Mouse (Mus musculus) fibroblast of lung, adult 2 months (primary cell): ENCODE measurements around the gene Ctnna2.
A peak's percentile ranks its signal among the peaks of the same experiment; 100 is the strongest.

Experiments
- DNase-seq: peaks from one replicate; pipeline ENCODE4 v3.0.0-alpha.2; 2011; ENCODE audit warnings: low read depth

The Ctnna2 gene

DNA sequence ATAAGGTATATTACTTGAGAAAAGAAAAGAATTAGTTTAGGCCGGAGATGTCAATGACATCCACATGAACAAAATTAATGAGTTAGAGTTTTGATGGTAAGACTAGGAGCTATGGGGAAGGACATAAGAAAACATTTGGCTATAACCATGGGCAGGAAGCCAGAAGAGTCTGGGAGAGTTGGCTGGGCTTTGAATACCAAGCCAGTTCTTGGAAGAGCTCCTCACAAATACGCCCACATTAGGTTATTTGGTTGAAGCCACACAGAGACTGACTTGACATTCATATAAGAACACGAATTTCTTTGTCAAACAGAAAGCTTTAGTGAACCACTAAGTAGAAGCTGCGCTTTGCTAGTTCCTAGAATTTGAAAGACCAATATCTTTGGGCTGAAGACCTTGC lies 554.7 kb downstream of the Ctnna2 start:
- DNase-seq = peak; percentile 56

DNA sequence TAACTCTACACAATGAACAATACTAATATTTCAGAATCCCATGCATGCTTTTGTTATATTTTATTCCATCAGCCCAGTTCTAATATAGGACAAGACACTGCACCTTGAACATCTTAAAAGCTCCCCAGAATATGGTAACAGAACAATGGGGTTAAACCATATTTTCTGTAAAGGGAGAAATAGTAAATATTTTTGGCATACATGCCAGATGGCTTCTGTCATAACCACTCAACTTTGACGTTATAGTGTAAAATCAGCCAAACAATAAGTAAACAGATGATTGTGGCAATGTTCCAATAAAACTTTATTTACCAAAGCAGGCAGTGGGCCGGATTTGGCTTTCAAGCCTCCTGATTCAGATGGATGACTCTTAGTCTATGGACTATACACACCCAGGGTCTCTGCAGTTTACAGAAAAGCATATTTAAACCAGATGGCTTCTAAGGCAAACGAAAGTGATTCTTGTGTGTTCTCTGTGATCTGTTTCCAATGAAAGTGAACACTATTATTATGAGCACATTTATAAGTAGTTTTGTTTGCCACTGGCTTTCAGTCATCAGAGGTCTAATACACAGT lies 557.8 kb downstream of the Ctnna2 start:
- no peak for DNase-seq

DNA sequence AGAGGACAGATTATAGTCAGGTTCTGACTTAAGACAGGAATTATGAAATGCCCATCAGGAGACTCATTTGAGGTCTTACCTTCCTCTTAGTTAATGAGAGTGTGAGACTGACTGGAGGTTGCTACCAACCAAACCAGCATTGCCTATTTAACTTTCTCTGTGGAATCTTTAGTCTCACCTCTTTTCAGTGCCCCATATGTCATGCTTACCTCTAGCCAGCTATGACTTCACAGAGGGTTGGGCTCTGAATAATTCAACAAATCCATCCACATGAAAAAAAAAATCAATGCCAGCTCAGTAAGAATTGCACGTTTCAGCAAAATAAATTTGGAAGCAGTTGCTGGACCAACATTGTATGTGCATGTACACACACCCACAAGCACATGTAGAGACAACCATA lies 562.5 kb downstream of the Ctnna2 start:
- no peak for DNase-seq

DNA sequence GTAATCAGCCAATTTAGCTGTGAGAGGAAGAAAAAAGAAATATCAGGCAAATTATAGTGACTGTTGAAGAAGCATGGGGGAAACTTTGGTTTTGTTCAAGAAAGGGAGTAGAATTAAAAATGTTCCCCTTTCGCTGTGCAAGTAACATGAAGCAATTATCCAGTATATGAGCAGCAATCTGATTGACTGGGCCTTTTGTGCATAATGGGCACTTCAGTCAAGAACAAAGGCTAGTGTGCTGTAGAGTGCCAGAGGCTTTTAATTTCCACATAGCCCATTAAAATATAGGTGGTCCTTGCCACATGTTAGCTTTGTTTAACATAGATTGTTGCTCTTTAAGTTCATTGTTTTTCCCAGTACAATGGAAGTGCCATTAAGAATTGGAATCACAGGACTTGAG lies 566.0 kb downstream of the Ctnna2 start:
- DNase-seq = no peak

DNA sequence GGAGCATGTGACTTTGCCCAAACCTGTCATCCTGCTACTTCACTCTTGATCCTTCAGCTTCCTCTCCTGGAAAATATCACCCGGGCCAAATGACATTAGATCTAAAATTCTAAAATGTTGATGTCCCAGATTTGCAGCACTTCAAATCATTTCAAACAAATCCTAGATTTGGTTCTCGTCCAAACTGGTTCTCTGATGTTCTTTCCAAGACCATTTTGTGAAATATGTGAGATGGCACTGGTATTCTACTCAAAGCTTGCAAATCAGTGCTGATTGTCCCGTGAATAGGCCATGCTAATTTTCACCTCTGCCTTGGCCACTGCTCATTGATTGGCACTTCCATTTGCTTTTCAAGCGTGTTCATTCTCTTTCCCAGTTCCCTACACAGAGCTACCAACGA lies 571.0 kb downstream of the Ctnna2 start:
- DNase-seq = no peak

DNA sequence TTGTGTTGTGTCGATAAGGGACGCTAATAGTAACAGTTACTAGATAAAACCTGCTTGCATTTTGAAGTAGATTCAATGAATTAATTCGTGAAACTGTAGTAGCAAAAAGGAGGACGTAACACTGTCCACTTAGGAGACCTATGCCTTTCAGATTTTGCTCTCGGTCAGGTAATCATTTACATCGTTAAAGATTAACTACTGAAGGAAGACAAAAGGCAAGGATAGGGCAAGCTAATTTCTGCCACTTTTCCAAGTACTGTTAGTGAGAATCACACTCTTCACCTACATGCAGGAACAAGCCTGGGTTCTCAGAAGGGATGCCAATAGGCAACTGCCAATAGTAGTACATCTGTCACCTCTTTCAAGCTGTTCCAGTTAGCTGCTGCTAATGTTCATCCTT lies 578.7 kb downstream of the Ctnna2 start:
- DNase-seq = no peak

DNA sequence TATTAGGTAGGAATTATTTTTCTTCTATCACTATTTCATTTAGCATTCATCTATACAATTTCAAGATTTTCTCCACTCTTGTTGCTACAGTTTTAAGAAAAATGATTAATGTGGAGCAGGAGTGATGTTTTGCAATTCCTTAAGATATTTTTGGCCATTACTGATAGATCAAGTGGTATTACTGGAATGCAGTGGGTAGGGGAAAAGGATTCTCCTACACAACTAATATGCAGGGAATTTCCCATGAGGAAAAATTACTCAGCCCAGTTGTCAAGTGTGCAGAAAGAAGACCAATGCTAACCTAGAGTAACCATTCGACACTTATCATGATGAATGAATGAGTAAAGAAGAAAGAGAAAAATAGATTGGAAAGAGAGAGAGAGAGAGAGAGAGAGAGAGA lies 587.8 kb downstream of the Ctnna2 start:
- peak; percentile 3 for DNase-seq

DNA sequence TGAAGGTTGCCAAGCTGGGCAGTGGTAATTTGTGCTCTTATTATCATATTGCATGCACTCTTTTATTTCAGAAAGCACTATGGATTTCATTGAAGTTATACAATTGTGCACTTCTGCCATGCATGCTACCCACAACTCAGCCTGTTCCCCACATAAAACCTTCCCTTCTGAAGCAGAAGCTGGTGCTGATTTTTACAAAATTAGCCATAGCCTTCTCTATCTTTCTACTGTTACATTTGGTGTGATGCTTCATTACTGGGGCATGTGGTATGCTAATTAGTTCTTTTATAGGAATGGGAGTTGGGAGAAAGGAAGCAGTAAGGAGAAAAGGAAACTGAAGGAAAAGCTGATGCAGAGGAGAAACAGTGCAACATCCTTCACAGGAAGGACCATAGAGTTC lies 598.2 kb downstream of the Ctnna2 start:
- no peak for DNase-seq

DNA sequence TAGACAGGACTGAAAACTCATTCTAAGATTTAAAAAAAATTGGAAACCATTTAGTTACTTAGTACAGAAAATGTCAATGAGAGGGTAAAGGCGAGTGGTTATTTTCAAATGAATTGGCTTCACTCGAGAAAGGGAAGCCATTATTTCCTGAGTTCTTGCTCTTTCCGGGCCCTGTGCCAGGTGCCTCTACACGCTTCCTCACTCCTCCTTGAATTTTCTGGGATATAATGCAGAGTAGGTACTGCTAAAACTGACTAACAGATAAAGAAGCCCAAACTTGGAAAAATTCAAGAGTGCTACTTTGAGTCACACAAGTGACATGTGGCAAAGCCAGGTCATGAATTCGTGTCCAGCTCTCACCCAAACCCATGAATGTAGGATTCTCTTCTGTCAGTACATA lies 606.4 kb downstream of the Ctnna2 start:
- DNase-seq = no peak

DNA sequence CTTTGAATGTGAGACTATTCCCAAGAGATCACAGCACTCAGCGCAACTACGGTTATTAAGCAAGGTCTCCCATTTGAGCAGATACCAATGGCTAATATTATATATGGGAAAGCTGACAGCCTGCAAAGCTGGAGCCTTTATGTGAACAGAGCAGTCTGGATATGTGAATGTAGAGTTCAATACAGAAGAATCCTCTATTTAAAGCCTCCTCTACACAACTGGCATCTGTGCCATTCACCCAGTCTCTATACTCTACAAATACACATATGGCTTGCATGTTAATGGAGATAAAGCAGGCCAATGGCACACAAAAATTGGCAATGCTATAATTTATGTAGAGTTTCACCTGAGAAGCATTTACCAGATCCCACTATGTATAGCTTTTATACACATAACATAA lies 608.4 kb downstream of the Ctnna2 start:
- no peak for DNase-seq

DNA sequence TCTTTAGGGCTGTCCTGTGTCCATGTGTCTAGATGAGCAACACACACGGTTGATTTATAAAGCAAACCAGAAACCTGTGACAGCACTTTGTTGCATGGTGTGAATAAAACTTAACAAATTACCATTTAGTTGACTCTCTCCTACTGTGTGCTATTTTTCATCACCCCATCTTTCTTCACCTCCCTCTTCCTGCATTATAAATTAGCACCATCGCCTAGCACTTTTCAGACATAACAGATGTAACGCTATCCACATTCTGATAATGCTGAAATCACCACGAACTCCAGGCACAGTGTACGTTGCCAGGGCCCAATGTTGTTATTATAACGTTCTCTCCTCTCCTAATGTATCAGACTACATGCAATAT lies 621.0 kb downstream of the Ctnna2 start:
- no peak for DNase-seq

DNA sequence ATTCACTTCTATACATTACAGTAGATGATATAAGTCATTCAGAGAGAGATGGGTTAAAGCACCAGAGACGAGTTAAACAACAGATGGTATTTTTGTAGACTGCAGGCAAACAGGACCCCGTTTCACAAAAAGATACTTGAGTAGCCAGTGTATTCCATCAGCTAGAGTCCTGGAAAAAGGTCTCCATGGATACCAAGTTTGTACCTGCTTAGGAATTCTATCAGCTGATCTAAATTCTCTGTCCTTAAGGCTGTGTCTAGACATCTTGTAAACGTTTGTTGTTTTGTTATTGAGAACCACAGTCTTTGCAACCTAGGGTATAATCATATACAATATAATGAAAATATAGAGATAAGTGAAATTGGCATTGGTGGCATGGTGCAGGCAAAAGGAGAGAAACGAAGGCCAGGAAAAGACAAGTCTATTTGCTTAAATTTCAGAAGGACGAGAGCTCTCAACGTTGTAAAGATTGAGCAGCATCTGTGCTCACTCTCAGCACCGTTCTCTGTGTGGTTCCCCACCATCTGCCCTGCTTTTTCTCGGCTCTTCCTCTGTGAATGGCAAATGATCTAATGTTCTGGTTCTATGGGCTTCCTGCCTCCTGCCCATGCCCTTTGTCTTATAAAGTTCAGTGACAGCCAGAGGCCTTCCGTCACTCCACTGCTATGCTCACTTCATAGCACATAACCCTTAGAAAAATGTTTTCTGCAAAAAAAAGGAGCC lies 621.6 kb downstream of the Ctnna2 start:
- DNase-seq = no peak

DNA sequence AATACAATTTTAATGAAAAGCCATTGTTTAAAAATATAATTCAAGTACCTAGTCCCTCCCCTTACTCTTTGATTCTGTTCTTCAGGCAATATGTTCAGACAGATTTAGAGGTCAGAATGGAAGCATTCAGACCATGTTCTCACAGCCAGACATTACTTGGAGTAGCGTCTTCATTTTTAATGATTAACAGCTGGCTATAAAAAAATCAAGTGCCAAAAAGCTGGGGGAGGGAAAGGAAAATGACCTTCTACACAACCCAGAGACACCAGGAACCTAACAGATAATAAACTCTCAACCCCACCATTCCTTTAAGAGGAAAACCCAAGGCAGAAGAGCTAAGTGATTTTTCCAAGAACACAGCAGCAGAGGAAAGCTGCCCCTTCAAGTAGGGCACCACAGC lies 624.7 kb downstream of the Ctnna2 start:
- no peak for DNase-seq

DNA sequence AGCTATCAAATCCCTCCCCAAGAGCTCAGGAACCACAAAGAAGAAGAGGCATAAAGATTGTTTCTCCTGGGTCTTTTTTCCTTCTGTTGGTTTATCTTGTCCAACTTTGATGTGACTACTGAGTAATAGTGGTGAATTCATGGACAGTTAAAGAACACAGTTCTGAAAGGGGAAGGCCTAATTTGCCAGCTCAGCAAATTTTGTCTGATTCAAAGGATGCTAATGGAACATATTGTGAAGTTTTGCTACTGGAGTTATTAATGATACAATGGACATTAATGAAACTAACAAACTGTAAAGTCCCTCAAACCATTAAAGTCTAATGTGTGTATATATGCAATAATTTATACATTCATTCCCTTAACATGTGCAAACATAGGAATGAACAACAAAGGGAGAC lies 635.7 kb downstream of the Ctnna2 start:
- no peak for DNase-seq

DNA sequence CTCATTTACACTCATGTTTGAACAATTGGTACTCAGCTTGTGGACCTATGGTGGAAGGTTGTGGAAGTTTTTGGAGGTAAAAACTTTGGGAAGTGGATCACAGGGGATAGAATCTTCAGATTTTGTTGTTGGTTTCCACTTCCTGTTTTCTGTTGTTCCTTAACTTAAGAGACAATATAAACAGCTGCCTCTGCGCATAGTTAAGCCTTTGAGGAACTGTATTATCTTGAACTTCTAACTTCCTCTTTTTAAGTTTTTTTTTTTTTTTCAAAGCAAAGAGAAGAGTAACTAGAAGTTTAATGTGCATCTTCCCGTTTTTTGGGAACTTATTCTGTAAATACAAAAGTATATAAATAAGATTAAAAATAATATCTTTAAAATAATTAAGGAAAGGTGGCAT lies 644.0 kb downstream of the Ctnna2 start:
- no peak for DNase-seq

DNA sequence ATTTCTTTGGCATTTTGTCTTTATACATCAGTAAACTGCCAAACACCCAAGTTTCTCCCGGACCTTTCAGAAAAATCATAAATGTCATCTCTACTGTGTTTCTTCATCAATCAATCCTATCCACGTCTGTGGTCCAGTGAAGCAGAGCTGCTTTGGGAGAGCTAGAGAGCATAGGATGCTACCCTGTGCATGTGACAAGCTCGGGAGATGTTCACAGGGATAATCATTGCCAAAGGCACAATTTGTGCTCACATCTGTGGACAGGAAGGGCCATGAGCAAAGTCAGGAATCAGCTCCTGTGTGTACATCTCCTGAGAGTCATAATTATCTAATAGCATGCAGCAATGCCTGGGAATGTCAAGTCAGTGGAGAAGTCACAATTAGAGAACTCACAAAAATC lies 654.8 kb downstream of the Ctnna2 start:
- DNase-seq = no peak

DNA sequence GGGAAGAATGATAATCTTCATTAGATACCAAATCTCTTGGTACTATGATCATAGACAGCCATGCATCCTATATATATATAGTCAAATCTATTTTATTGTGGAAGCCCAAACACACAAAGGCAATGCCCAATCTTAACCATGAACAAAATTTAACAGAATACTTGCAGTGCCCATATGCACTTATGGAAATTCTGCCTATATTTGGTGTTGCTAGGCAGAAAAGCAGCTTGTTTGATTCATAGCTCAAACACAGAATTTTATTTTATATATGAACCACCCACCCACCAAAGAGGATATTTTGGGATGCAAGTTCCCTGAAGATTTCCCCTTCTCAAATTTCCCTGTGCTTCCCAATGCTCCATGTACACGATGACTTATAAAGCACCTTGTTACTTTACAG lies 655.2 kb downstream of the Ctnna2 start:
- DNase-seq = no peak

DNA sequence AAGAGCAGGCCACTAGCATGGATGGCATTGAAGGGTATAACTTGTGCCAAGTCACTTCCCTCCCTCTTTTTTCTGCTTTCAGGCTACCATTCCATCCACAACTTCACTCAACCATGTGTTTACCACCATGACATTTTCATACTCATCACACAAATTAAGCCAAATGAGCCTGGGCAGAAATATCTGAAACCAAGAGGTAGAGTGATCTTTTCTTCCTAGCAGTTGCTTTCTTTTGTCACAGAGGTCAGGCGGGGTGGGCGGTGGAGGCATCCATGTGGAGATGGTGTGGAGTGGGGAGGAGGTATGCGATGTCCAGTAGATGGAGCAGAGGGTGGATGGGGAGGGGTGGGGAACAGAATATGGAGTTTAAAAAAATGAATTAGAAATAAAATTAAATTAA lies 672.7 kb downstream of the Ctnna2 start:
- no peak for DNase-seq

DNA sequence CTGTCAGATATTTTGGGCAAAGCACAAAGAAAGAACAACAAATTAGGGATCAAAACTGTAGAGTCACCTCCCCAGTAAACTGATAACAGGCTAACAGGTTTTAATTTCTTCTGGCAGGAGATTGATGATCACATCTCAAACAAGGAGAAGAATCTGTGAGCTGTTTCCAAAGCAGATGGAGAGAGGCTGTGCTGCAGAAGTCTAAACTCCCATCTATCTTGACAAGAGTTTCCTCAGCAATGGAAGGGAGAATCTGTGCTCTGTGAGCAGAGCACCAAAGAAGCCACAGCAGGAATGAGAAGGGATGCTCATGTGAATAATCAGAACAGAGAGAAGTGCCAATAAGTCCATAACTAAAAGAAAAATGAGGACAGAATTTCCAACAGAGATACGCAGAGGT lies 678.2 kb downstream of the Ctnna2 start:
- no peak for DNase-seq

DNA sequence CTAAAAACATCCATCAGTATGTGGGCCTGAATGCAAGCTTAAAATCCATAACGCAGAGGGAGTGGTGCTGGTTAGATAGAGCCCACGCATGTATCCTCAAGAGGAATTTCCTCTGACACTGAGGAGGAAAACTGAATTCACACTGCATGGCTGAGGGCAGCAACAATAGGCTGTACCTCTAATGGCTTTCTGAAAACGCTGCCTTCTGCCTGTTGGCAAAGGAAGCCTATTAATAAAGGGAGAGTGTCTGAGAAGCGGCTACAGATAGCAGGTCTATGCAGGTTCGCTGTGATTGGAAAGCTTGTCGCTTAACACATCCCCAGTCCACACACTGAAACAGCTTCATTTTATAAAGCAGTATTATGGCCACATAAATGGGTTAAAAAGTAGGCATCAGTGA lies 688.1 kb downstream of the Ctnna2 start:
- no peak for DNase-seq

DNA sequence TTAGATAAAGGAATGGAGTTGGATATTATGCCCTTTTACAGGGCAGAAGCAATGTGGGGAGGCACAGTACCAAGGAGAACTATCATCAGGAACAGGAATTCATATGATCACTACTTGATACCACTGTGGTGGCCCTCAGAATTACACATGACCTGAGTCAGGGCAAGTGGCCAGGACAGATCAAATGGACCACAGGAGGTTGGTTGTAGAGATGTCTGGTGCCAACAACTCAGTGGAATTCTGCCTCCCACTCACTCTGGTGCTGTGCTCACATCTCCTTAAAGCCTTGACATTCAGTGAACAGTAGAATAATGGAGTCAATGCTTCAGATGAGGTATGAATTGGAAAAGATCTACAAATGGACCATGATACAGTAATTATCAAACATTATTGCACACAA lies 691.1 kb downstream of the Ctnna2 start:
- no peak for DNase-seq

DNA sequence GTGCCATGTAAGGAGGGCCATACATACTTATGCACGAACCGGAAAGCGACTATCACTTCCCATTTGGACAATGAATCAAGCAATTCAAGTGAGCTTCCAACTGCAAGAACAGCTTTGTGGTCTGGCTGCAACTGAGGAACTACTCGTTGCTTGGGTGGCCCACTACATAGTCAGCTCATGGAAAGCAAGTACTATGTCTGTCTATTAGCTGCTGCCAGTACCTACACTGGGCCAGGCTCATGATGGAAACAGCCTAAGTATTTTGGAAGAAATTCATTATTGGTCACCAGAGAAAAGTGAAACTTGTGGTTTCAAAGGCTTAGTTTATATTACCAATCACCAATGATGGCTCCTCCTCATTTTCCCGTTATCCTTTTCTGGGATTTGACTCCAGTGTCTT lies 693.2 kb downstream of the Ctnna2 start:
- DNase-seq = no peak

DNA sequence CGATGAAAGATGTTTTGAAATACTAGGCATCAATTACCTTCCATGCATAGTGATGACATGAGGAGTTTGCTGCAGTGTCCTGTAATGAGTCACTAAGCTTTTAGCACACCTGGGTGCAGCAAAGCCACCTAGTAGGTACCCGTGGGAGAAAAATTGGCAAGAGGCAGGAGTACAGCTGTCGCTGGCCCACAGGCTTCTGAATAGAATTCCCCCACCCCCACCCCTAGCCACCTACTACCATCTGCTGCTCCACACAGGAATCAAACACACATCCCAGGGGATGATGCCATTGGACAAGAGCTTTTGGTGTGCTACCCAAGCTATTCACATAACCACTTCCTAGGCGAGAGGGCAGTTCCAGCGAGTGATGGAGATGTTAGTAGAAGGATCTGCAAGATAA lies 700.7 kb downstream of the Ctnna2 start:
- DNase-seq = no peak

DNA sequence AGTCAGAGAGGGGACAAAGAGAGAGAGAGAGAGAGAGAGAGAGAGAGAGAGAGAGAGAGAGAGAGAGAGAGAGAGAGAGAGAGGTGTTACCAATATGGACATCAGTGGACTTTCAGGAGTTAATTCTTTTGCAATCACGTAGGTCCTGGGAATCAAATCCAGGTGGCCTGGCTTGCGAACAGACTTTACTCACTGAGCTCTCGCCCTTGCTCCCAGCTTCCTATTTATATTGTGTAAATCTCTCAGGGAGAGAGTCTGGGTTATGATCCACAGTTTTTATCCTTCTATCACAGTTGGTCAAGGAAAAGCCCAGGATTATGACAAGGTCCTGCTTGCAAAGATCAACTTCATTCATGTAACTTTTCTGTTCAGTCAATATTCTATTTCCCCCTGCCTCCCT lies 714.3 kb downstream of the Ctnna2 start:
- no peak for DNase-seq
